Mouse (Mus musculus): ENCODE data around the gene Myh7.
"Not testable (repeated sequence)": the region's sequence is repeated elsewhere in the genome, so short reads cannot be mapped to it uniquely, and the experiment has no call there.

Myh7 gene

GRCm38 (mm10) chr14:54972786-54973185, 21.6 kb downstream of the Myh7 start:
- not testable (repeated sequence) for DNase-seq (ENCODE audit: extremely low read depth, low read depth)

GRCm38 (mm10) chr14:54968344-54968743, 26.1 kb downstream of the Myh7 start:
- DNase-seq (ENCODE audit: extremely low read depth, low read depth) = no peak

- no peak for DNase-seq (ENCODE audit: extremely low read depth, low read depth)
These were observed 26.6 kb downstream of the Myh7 start for GRCm38 (mm10) chr14:54967874-54968273.

GRCm38 (mm10) chr14:54966320-54966977, 28.0 kb downstream of the Myh7 start, which contains the start of gene Myh6:
Gene Myh6 (minus strand): TSS chr14:54966927.
- DNase-seq (ENCODE audit: extremely low read depth, low read depth) = no peak

- no peak for DNase-seq (ENCODE audit: extremely low read depth, low read depth)
These were observed 28.8 kb downstream of the Myh7 start for GRCm38 (mm10) chr14:54965631-54966030.

- no peak for DNase-seq (ENCODE audit: extremely low read depth, low read depth)
These were observed 29.4 kb downstream of the Myh7 start for GRCm38 (mm10) chr14:54965044-54965443.

GRCm38 (mm10) chr14:54963727-54964126, 30.7 kb downstream of the Myh7 start:
- DNase-seq (ENCODE audit: extremely low read depth, low read depth) = no peak

- no peak for DNase-seq (ENCODE audit: extremely low read depth, low read depth)
These were observed 31.7 kb downstream of the Myh7 start for GRCm38 (mm10) chr14:54962714-54963113.

GRCm38 (mm10) chr14:54961487-54961886, 32.9 kb downstream of the Myh7 start:
- DNase-seq (ENCODE audit: extremely low read depth, low read depth) = no peak

GRCm38 (mm10) chr14:54960769-54961168, 33.7 kb downstream of the Myh7 start:
- DNase-seq (ENCODE audit: extremely low read depth, low read depth) = no peak

GRCm38 (mm10) chr14:54959853-54960613, 34.4 kb downstream of the Myh7 start:
- DNase-seq (ENCODE audit: extremely low read depth, low read depth) = not testable (repeated sequence)

- DNase-seq (ENCODE audit: extremely low read depth, low read depth) = no peak
These were observed 35.2 kb downstream of the Myh7 start for GRCm38 (mm10) chr14:54959197-54959596.

GRCm38 (mm10) chr14:54958503-54958902, 35.9 kb downstream of the Myh7 start:
- no peak for DNase-seq (ENCODE audit: extremely low read depth, low read depth)

- DNase-seq (ENCODE audit: extremely low read depth, low read depth) = no peak
These were observed 37.9 kb downstream of the Myh7 start for GRCm38 (mm10) chr14:54956533-54956932.

- no peak for DNase-seq (ENCODE audit: extremely low read depth, low read depth)
These were observed 38.9 kb downstream of the Myh7 start for GRCm38 (mm10) chr14:54955481-54955880.

- no peak for DNase-seq (ENCODE audit: extremely low read depth, low read depth)
These were observed 40.0 kb downstream of the Myh7 start for GRCm38 (mm10) chr14:54954474-54954873.

- no peak for DNase-seq (ENCODE audit: extremely low read depth, low read depth)
These were observed 40.7 kb downstream of the Myh7 start for GRCm38 (mm10) chr14:54953664-54954206.

GRCm38 (mm10) chr14:54951587-54951986, 42.8 kb downstream of the Myh7 start:
- DNase-seq (ENCODE audit: extremely low read depth, low read depth) = no peak

- no peak for DNase-seq (ENCODE audit: extremely low read depth, low read depth)
These were observed 43.9 kb downstream of the Myh7 start for GRCm38 (mm10) chr14:54950493-54950892.

- no peak for DNase-seq (ENCODE audit: extremely low read depth, low read depth)
These were observed 45.6 kb downstream of the Myh7 start for GRCm38 (mm10) chr14:54948781-54949180.

- not testable (repeated sequence) for DNase-seq (ENCODE audit: extremely low read depth, low read depth)
These were observed 47.4 kb downstream of the Myh7 start for GRCm38 (mm10) chr14:54947008-54947407.

- DNase-seq (ENCODE audit: extremely low read depth, low read depth) = no peak
These were observed 48.3 kb downstream of the Myh7 start for GRCm38 (mm10) chr14:54945975-54946704.
